Mouse (Mus musculus) gastrocnemius, adult 8-10 months (tissue): ENCODE data around the gene Ppp1cc. TPM values are rescaled to one million over a fixed set of nuclear protein-coding genes. Genes with fewer than 3 reads are reported as not detected.
"Not testable (repeated sequence)": the region's sequence is repeated elsewhere in the genome, so short reads cannot be mapped to it uniquely, and the experiment has no call there.

Source experiments
- DNase-seq, 2 experiments: peaks; one replicate each; pipeline ENCODE4 v3.0.0; 2022; ENCODE audit warnings: low spot score in 2 of 2
- total RNA-seq, 4 experiments: library from RNA; stranded (reverse); gene quantifications; 2 replicates each; pipeline ENCODE4 v1.2.4; 2022

The Ppp1cc gene
- total RNA-seq, 4 experiments from 2014 or later, result 108 to 221 (median 143) TPM

DNA sequence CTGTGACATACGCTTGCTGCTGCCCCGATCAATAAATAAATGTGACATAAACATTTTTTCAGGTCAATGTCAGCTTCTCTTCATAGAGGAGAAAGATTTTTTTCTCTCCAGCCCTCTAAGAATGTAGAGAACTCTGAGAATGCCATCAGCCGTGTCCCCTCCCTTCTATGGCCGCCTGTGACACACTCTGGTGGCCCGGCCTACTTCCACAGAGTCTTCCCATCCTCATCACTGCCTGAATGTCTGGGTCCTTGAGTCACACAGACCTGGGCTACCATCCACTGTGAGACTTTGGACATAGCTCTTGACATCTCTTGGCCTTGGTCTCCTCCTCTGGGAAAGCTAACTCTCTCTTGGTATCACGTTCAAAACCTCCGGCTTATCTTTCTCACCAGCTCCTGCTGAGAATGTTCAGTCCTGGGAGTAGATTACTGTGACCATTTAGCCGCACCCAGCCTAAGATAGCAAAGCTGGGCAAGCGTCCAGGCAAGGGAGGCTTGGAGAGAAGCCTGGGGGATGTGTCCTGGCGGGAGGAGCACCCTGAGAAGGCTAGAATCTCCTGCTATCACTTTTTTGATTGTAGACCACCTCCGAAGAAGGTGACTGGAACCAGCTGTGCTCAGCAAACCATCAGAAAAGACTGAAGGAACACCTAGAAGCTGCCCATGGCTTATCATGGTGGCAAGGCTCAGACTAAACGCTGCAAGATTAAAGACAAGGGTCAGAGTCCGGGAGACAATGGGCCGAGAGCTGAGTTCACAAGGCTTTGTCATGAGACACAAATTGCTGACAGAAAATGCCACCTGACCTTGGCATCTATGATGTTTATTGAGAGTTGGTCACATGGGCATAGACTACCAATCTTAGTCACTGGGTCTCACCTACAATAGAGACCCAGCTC is 21.3 kb upstream of the Ppp1cc start:
- DNase-seq, result peak in 1 of 2 experiments; percentile 30

DNA sequence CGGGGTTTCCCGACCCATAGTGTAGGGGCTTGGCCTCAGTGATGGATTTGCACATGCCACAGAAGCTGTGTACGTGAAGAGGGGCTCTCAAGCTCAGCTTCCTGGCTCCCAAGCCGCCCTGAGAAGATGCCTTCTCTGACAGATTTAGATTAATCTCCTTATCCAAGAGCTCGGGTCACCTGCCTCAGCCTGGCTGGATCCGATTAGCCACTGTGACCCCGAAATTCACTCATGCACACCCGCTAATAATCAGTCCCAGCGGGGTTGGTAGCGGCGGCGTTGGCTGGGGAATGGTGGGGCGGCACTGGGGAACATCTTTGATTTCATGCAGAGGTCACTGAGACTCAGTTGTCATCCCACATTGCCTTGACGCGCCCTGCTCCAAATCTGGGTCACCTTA is 19.2 kb upstream of the Ppp1cc start:
- DNase-seq, result no peak

DNA sequence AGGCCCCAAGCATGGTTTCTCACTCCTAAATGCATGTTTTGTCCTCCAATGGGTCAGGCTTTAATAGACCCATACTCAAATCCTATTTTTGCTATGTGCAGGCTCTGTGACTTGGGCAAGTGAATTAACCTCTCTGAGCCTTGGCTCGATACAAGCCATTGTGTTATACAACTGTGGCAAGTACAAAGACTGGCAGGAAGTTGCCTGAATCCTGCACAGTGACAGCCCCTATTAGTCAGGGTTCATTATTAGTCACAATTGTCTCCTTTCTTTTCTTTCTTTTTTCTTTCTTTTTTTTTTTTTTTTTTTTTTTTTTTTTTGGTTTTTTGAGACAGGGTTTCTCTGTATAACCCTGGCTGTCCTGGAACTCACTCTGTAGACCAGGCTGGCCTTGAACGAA is 18.3 kb upstream of the Ppp1cc start:
- not testable (repeated sequence) for DNase-seq

DNA sequence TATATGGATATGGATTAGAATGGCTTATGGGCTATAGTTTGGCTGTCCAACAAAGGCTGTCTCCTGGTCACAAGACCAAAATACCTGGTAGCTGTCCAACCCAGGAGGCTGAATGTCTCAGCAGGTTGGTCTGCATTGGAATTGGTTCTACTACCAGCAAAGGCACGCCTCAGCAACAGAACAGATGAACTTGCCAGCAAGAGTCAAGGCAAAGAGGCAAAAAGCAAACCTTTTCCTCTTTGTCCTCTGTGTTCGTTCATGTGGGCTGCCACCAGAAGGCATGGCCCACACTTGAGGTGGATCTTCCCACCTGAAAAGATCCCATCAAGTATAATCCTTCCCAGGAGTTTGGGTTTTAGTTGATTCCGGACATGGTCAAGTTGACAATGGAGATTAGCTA is 17.4 kb upstream of the Ppp1cc start, which contains the start of gene Ccdc63:
TSS of gene Ccdc63 (minus strand) at position 101 of the 400 bp plus-strand sequence.
- DNase-seq, result no peak

DNA sequence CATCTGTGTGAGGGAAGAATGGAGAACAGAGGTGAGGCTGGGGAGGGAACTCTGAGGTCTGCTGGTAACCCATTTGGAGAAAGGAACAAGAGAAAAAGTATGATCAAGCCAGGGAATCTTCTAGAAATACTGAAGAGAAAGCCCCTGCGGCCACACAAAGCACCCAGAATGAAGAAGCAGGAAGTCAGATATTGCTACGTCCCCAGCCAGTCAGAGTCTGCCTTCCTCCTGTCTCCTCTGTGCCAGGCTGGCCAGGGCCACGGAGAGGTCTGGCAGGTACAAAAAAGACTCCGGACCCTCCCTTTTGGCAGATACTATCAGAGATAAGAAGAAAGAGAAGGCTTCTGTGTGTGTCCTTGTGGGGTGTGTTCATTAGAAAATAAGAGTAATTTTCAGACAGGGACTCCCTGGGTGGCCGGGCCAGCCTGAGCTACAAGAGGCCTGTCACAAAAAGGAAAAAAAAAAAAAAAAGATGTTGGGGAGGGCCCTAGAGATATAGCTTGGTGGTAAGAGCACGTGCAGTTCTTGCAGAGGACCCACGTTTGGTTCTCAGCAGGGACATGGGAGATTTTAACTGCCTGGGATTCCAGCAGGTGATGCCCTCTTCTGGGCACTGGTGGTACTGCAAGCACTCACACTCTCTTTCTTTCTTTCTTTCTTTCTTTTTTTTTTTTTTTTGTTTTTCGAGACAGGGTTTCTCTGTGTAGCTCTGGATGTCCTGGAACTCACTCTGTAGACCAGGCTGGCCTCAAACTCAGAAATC is 15.7 kb upstream of the Ppp1cc start:
- no peak for DNase-seq

DNA sequence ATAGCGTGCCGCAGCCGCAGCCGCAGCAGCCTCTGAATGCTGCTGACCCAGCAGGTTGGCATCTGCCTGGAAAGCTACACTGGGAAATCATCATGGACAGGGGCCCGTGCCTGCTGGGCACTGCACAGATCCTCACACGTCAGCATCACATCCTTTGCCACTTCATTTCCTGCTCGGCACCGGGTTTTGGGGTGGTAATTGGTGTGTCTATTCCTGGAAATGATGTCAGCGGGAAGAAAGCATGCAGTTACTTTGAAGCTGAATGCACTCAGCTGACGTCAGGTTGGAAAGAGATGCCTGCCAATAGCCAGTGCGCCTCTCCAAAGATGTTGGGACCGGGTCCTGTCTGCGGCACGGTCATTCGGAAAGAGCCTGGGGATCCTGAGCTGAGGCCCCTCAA is 14.5 kb upstream of the Ppp1cc start:
- no peak for DNase-seq

DNA sequence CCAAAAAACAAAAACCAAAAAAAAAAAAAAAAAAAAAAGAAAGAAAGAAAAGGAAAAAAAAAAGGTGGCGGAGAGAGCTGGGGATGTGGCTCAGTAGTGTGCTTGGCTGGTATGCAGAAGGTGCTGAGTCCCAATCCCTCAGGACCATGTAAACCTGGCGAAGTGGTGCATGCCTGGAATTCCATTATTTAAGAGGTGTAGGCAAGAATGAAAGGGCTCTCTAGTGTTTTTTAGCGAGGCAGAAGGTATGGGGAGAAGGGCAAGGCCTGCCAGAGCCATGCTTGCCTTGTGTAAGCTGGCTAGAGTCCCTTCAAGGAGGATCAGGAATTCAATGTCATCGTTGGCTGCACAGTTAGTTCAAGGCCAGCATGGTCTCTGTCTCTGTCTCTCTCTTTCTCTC is 13.3 kb upstream of the Ppp1cc start:
- no peak for DNase-seq

DNA sequence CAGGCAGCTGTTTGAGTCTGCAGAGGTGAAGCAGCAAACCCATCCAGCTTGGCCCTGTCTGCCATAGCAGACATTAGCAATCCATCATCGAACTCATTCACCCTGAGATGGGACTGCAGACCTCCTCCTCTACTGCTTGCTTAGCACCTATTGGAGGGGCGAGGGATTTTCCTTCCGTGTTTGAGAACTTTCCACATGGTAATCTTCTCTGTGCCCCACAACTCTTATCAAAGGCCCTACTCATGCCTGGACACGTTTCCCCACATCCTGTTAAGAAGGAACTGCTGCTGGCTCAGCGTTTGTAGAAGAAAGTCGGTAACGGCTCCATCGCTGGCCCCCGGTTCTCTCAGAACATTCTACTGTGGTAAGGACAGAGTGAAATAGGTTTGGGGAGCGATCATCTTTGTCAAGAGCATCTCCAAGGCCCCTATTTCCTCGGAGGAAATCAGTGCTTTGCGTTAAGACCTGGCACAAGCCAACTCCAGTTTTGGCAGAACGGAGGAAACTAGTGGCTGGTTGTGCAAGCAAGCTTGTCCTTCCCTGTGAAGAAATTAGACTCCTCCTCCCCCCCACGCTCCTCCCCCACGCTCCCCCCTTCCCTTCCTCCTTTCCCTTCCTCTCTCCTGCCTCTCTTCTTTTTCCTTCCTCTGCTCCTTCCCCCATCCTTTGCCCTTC is 12.6 kb upstream of the Ppp1cc start:
- DNase-seq, result no peak

DNA sequence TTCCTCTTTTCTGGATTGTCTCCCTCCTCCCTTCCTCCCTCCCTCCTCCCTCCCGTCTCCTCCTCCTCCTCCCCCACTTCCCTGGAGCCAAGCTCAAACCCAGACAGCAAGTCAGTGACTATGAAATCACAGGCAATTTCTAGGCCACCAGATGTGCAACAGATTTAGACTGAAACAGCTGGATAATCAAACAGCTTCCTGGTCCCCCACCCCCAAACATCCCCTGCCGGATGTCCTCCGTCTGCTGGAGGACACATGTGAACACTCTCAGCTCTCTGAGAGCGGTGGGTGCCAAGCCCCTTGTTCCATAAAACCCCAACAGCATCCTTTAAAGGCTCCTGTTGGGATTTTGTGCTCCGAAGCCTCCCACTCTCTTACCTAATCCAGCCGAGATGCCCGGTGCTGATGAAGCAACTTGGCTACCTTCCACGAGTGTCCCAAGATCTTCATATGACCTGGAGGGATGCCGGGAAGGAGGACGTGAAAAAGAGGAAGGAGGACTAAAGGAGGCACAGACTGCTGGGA is 12.0 kb upstream of the Ppp1cc start:
- DNase-seq, result peak; percentile 62 to 66

DNA sequence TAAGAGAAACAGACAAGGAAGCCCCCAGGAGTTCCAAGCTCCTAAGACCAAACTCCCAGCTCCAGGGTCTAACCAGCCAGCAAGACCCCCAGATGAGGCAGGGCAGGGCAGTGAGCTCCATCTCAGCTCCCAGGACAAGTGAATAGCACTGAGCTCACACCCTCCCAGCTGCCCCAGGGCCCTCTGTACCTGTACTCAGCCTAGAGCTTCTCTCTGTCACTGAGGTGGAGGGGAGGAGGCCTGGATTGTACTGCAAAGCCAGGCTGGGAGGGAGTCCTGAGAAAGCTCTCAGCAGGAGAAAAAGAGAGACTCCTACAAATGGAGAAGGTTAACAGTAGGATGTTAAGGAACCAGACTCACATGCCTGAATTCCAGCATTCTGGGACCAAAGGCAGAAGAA is 11.5 kb upstream of the Ppp1cc start:
- DNase-seq, result no peak

DNA sequence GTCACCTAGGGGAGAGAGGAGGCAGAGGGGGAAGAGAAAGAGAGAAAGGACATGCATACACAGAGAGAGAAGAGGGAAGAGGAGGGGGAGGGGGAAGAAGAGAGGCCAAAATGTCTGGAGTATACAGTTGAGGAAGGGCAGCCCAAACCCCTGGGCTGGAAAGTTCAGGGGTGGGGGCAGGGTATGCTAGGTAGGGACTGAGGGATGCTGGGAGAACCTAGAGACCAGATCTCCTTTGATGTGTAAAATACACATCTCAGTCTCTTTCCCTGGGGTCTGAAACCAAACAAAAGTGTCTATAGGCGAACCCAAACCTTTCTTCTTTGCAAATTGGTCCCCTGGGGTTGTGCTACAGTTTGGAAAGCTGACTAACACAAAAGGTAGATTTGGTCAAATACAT is 10.0 kb upstream of the Ppp1cc start:
- no peak for DNase-seq

DNA sequence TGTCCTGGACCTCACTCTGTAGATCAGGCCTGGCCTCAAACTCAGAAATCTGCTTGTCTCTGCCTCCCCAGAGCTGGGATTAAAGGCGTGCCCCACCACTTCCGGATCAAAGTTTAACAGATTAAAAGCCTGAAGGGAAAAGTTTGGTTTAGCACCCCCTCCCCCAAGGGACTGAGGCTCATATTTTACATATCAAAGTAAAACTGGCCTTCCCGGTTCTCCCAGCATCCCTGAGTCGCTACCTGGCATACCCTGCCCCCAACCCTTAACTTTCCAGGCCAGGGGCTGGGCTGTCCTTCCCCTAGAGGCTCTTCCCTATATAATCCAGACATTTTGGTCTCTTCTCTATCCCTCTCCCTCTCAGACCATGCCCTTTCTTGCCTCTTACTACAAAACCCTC is 8.8 kb upstream of the Ppp1cc start:
- no peak for DNase-seq

DNA sequence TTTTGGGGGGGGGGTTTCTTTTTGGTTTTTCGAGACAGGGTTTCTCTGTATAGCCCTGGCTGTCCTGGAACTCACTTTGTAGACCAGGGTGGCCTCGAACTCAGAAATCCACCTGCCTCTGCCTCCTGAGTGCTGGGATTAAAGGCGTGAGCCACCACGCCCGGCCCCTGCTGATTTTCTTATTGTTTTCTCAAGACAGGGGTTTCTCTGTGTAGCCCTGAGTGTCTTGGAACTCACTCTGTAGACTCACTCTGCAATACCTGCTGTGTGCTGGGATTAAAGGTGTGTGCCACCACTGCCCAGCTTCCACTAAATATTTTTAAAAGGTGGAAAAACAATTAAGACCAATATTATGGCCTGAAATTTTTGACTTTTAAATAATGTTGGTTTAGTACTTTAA is 5.6 kb upstream of the Ppp1cc start:
- not testable (repeated sequence) for DNase-seq

DNA sequence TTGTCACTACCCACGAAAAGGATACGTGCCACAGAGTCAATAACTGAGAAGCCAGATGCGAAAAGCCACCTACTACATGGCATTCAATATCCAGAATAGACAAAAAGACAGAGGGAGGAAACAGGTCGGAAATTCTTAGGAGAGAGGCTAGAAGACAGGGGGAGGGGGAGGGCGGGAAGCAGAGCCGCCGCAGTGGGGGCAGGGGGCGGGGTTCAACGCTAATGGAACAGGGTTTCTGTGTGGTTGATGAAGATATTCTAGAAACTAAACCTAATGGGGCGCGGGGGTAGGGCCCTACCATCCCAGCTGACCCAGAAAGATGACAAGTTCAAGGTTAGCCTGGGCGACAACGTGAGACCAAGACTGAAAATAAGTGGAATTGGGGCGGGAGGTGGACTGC is 4.1 kb upstream of the Ppp1cc start:
- no peak for DNase-seq

DNA sequence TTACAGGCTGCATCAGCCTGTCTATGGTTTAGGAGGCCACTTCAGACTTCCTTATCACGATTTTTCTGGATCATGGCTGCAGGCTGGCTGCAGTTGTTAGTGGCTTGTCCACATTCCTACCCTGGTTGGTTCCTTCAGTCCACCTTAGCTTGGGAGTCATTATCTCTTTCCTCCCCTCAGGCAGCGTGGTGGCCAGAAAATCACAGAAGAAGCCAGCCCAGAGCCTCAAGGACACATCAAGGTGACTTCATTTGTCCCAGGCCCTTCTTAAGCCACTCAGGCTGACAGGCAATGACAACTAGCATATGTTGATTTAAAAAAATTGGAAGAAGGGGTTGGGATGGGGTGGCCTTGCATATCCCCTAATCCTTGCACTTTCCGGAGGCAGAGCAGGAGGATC is 3.3 kb upstream of the Ppp1cc start:
- DNase-seq, result no peak

DNA sequence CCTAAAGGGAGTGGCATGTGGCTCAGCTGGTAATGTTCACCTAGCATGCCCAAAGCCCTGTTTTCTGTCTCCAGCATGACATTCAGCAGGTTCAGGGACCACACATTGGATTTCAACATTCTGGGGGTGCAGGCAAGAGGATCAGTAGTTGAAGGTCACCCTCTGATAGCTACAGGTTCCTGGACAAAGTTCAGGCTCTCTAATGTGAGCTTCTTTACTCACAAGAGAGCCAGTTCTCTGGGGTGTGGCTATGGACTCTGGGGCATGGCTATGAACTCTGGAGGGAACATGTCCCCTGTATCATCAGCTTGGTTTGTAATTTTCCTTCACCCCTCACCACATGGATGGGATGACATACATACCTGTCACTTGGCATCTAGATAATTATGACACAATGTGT is 2.5 kb upstream of the Ppp1cc start:
- DNase-seq, result no peak

DNA sequence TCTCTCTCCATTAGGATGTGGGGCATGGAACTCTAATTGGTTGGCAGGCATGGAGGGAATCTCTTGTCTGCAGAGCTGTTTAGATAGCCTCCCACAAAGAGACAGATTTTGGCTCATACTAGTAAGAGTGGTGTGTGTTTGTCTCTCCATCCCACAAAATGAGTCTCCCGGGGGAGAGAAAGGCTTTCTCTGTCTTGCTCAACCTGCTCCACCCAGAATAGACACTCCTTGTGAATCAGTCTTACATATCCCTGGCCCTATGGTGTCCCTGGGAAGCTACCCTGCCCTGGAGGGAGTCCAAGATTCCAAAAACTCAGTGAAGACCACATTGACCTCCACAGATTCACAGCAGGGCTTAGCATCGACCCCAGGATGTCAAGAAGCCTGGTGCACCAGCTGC is 1.6 kb upstream of the Ppp1cc start:
- DNase-seq, result no peak

DNA sequence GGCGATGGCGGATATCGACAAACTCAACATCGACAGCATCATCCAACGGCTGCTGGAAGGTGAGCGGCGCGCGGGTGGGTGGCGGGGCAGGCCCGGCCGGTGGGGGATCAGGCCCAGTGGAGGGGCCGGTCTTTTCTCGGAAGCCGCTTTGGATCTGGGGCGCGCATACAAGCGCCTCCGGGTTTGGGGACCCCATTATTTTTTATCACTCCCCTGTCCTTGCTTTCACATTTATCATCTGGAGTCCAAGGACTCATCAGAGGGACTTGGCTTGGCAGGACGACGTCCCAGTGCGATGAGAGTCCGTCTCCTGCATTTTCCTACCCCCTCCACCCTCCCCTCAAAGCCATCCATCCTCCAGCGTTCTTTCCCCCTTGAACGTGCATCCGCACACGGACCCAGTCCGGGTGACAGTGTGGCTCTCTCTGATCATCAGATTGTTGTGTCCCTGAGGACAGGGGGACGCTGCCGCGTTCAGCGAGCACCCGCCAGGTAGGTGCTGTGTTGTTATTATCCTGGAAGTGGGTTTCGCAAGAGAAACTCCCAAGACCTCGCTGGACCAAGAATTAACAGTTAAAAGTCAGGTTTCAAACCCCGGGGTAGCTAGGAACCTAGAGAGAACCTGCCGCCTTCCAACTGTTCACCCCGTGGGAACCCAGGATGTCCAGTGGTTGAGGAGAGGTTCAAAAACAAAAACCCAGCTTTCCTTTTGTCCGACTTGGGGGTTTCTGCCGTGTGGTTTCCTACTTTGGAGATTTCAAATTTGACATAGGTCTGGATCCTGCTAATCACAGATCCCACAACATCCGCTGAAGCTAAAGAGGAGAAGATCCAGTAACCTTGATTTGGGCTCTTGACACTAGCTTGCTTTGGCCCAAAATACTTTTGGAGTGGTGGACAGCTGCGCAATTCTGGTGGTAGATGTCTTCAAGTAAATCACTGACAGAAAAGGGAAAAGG is 758 bp downstream of the Ppp1cc start:
- DNase-seq, result no peak

DNA sequence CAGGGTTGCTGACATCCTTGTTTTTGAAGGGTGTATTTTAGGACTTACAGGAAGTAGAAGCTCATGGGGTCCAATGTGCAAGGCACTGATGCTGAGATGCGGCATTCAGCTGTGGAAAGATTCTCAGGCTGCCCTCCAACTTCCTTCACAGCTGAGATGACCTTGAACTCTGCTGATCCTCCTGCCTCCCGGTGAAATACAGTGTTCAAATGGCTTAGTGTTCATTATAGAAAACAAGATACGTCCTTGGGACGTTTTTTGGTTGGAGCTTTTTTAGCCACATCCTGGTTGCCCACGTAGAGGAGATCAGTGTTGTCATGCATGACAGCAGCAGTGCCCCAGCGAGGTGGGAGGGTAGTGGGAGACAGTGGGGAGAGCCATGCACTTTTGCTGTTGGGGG is 5.1 kb downstream of the Ppp1cc start:
- DNase-seq, result no peak

DNA sequence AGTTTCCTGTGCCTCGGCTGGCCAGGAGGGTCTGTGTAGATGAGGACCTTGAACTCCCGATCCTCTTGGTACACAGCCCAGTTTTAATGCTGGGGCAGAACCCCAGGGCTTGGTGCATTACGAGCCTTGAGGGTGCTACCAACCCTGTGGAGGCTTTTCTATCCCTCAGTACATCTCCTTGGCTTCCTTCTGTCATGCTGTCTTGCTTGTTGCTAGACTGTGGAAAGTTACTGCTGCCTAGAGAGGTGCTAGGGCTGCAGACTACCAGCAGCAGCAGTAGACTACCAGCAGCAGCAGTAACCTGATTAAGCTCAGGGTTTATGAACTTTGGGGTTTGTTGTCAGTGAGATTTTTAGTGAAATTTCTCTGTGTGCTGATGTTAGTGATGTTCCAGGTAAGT is 5.9 kb downstream of the Ppp1cc start:
- no peak for DNase-seq
